Mouse (Mus musculus): ENCODE data around the gene Smyd4. TPM values are rescaled to one million over a fixed set of nuclear protein-coding genes. Genes with fewer than 3 reads are reported as not detected.

The Smyd4 gene
- total and polyA plus RNA-seq, 2 experiments from 2014 or later, result 13.2 to 19.7 TPM

DNA sequence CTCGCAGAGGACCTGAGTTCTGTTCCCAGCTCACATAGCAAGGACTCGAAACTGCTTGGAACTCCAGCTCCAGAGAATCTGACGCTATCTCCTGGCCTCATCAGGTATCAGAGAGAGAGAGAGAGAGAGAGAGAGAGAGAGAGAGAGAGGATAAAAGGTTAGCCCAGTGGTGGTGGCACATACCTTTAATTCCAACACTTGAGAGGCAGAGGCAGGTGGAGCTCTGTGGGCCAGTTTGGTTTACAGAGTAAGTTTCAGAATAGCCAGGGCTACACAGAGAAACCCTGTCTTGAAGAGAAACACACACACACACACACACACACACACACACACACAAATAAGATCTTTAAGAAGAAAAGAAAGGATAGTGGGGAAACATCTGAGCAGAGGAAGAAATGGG, 74.9 kb downstream of the Smyd4 start:
- no peaks in the 10 kb centered on the region for H3K27me3 ChIP-seq (ENCODE audit: control insufficient read depth, insufficient read depth, low read length)
- no peak overlapping the region for H3K27ac ChIP-seq (ENCODE audit: low read depth)
- no peaks in the 10 kb centered on the region for H3K9me3 ChIP-seq (replicated peaks; ENCODE audit: control insufficient read depth, low read length)
- no peaks in the 10 kb centered on the region for H3K4me1 ChIP-seq (ENCODE audit: control insufficient read depth, insufficient read depth)
- H3K36me3 ChIP-seq (replicated peaks; ENCODE audit: control insufficient read depth, insufficient read depth, low read length), result no peaks in the 10 kb centered on the region
- no peak for DNase-seq (ENCODE audit: low spot score)
- H3K4me2 ChIP-seq (ENCODE audit: low read depth, low read length), result no peak overlapping the region
- ATAC-seq (ENCODE audit: insufficient read depth, low read depth), result no peak
- WGBS, result 80% methylated on average over 3 of the region's 3 CpGs
- H3K9ac ChIP-seq (replicated peaks; ENCODE audit: low read depth, low read length), result no peak overlapping the region
- H3K4me3 ChIP-seq (ENCODE audit: low read depth, low read length), result no peak overlapping the region
- TF ChIP-seq CTCF (IDR thresholded peaks at IDR 0.05; ENCODE audit: low read depth) (no peak), EP300 (IDR thresholded peaks at IDR 0.05; ENCODE audit: low read depth) (no peak)

DNA sequence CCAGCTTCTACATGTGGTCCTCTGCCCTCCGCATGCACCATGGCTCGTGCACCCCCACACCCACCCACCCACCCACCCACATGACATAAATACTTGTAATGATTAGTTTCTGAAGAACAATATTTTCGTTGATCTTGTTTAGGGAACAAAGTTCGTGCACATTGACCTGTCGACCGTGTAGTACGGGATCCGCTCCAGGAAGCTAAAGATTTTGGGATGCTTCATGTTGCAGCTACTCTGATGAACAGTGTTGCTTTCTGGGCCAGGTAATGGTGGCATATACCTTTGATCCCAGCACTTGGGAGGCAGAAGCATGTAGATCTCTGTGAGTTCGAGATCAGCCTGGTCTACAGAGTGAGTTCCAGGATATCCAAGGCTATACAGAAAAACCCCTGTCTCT, 75.8 kb downstream of the Smyd4 start:
- ATAC-seq (ENCODE audit: insufficient read depth, low read depth) (no peak), DNase-seq (ENCODE audit: low spot score) (no peak)
- Histone ChIP-seq H3K4me1 (ENCODE audit: control insufficient read depth, insufficient read depth) (no peaks in the 10 kb centered on the region), H3K36me3 (replicated peaks; ENCODE audit: control insufficient read depth, insufficient read depth, low read length) (no peaks in the 10 kb centered on the region), H3K27ac (ENCODE audit: low read depth) (no peak overlapping the region), H3K9me3 (replicated peaks; ENCODE audit: control insufficient read depth, low read length) (no peaks in the 10 kb centered on the region), H3K4me3 (ENCODE audit: low read depth, low read length) (no peak overlapping the region), H3K9ac (replicated peaks; ENCODE audit: low read depth, low read length) (no peak overlapping the region), H3K27me3 (ENCODE audit: control insufficient read depth, insufficient read depth, low read length) (no peaks in the 10 kb centered on the region), H3K4me2 (ENCODE audit: low read depth, low read length) (no peak overlapping the region)
- WGBS, result 88% methylated on average over 9 of the region's 9 CpGs
- no peak for TF ChIP-seq CTCF (IDR thresholded peaks at IDR 0.05; ENCODE audit: low read depth)
- TF ChIP-seq EP300 (IDR thresholded peaks at IDR 0.05; ENCODE audit: low read depth), result no peak

DNA sequence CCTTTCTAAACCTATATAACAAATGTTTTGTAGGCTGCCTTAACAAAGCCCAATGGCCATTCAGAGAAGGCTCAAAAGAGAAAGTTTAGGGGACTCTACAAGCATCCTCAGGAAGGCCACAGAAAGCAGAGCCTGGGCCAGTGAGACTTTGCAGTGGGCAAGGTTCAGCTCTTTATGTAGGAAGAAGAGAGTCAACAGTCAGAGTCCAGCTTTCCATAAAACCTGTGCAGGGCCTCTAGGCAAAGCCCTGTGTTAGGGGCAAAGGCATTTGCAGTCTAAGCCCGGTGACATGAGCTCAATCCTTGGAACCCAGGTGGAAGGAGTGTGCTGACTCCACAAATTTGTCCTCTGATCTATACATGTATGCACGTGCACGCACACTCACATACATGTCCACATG, 76.2 kb downstream of the Smyd4 start:
- Histone ChIP-seq H3K4me3 (ENCODE audit: low read depth, low read length) (no peak overlapping the region), H3K4me2 (ENCODE audit: low read depth, low read length) (no peak overlapping the region), H3K27me3 (ENCODE audit: control insufficient read depth, insufficient read depth, low read length) (no peaks in the 10 kb centered on the region), H3K27ac (ENCODE audit: low read depth) (no peak overlapping the region), H3K4me1 (ENCODE audit: control insufficient read depth, insufficient read depth) (no peaks in the 10 kb centered on the region), H3K9me3 (replicated peaks; ENCODE audit: control insufficient read depth, low read length) (no peaks in the 10 kb centered on the region), H3K36me3 (replicated peaks; ENCODE audit: control insufficient read depth, insufficient read depth, low read length) (no peaks in the 10 kb centered on the region), H3K9ac (replicated peaks; ENCODE audit: low read depth, low read length) (no peak overlapping the region)
- 89% methylated on average over 3 of the region's 3 CpGs for WGBS
- no peak for DNase-seq (ENCODE audit: low spot score)
- no peak for TF ChIP-seq EP300 (IDR thresholded peaks at IDR 0.05; ENCODE audit: low read depth)
- TF ChIP-seq CTCF (IDR thresholded peaks at IDR 0.05; ENCODE audit: low read depth), result no peak
- no peak for ATAC-seq (ENCODE audit: insufficient read depth, low read depth)

DNA sequence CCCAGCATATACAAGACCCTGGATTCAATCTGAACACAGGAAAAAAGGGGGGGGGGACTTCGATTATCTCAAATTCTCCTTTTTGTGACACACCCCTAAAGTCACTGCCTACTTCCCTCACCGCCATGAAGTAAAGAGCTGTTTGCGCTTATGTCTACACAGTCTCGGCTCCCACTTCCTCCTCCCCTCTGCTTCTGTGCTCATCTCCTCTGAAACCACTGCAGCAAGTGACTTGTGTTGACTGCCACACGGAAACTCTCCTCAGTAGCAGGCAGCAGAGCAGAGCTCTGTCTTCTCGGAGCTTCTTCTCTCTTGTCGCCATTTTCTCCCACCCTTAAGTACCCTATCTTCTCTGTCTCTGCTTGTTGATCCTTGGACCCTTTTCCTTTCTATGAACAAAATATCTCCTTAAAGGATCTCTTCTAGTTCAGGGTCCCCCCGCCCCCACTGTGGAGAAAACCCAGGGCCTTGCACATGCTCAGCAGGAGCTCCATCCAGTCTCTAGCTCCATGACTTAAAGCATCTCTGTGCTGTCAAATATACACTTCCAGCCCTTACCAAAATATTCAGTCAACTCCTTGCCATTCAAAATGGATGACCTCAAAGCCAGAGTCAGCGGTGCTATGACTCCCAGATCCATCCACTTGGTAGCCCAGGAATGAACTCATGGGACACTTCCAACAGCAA, 80.9 kb downstream of the Smyd4 start:
- TF ChIP-seq CTCF (IDR thresholded peaks at IDR 0.05; ENCODE audit: low read depth) (no peak), EP300 (IDR thresholded peaks at IDR 0.05; ENCODE audit: low read depth) (no peak)
- Histone ChIP-seq H3K9ac (replicated peaks; ENCODE audit: low read depth, low read length) (no peak overlapping the region), H3K9me3 (replicated peaks; ENCODE audit: control insufficient read depth, low read length) (0 out of 2 replicates have a peak, but pooled peaks cover 1% of the 10 kb centered on the region), H3K27ac (ENCODE audit: low read depth) (no peak overlapping the region), H3K4me2 (ENCODE audit: low read depth, low read length) (no peak overlapping the region), H3K36me3 (replicated peaks; ENCODE audit: control insufficient read depth, insufficient read depth, low read length) (no peaks in the 10 kb centered on the region), H3K4me1 (ENCODE audit: control insufficient read depth, insufficient read depth) (no peaks in the 10 kb centered on the region), H3K4me3 (ENCODE audit: low read depth, low read length) (no peak overlapping the region), H3K27me3 (ENCODE audit: control insufficient read depth, insufficient read depth, low read length) (no peaks in the 10 kb centered on the region)
- DNase-seq (ENCODE audit: low spot score) (no peak), ATAC-seq (ENCODE audit: insufficient read depth, low read depth) (no peak)
- WGBS, result 62% methylated on average over 9 of the region's 9 CpGs

DNA sequence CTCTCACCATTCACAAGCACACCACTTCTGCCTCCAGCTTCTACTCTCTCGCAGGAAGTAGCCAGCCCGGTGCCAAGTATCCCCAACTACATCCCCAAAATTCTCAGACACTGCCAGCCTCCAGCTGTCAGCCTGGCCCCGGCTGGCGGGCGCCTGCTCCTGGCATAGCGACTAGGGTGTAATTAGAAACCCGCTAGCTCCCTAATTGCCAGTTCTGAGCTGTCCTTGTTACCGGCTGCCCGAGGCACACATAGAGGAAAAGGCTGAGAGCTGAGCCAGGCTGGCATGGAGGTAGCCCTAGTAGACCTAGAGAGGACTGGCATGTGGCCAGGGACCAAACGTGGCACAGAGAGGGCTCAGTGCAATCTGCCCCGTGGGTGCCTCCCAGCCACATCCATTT, 83.1 kb downstream of the Smyd4 start:
- H3K9ac ChIP-seq (replicated peaks; ENCODE audit: low read depth, low read length), result no peak overlapping the region
- H3K27me3 ChIP-seq (ENCODE audit: control insufficient read depth, insufficient read depth, low read length), result no peaks in the 10 kb centered on the region
- H3K27ac ChIP-seq (ENCODE audit: low read depth), result no peak overlapping the region
- DNase-seq (ENCODE audit: low spot score) (no peak), ATAC-seq (ENCODE audit: insufficient read depth, low read depth) (no peak)
- H3K4me1 ChIP-seq (ENCODE audit: control insufficient read depth, insufficient read depth), result no peaks in the 10 kb centered on the region
- no peaks in the 10 kb centered on the region for H3K36me3 ChIP-seq (replicated peaks; ENCODE audit: control insufficient read depth, insufficient read depth, low read length)
- TF ChIP-seq EP300 (IDR thresholded peaks at IDR 0.05; ENCODE audit: low read depth) (no peak), CTCF (IDR thresholded peaks at IDR 0.05; ENCODE audit: low read depth) (no peak)
- H3K9me3 ChIP-seq (replicated peaks; ENCODE audit: control insufficient read depth, low read length), result peaks cover 5% of the 10 kb centered on the region; the same call in 1 of the 2 replicates
- no peak overlapping the region for H3K4me3 ChIP-seq (ENCODE audit: low read depth, low read length)
- H3K4me2 ChIP-seq (ENCODE audit: low read depth, low read length), result no peak overlapping the region
- 78% methylated on average over 11 of the region's 11 CpGs for WGBS

DNA sequence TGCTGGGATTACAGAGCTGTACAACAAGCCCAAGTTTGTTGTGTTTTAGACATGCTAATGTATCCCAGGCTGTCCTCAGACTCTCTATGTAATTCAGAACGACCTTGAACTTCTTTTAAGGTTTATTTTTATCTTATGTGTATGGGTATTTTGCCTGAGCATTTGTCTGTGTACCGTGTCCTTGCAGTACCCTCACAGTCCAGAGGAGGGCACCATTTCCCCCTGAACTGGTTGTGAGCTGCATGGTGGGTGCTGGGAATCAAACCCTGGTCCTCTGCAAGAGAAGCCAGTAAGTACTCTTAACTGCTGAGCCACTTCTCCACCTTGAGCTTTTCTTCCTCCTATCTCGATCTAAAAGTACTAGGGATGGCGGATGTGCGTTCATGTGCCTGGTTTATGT, 85.9 kb downstream of the Smyd4 start:
- no peaks in the 10 kb centered on the region for H3K4me1 ChIP-seq (ENCODE audit: control insufficient read depth, insufficient read depth)
- H3K4me2 ChIP-seq (ENCODE audit: low read depth, low read length), result no peak overlapping the region
- TF ChIP-seq EP300 (IDR thresholded peaks at IDR 0.05; ENCODE audit: low read depth) (no peak), CTCF (IDR thresholded peaks at IDR 0.05; ENCODE audit: low read depth) (no peak)
- no peaks in the 10 kb centered on the region for H3K27me3 ChIP-seq (ENCODE audit: control insufficient read depth, insufficient read depth, low read length)
- DNase-seq (ENCODE audit: low spot score) (no peak), ATAC-seq (ENCODE audit: insufficient read depth, low read depth) (no peak)
- no peaks in the 10 kb centered on the region for H3K36me3 ChIP-seq (replicated peaks; ENCODE audit: control insufficient read depth, insufficient read depth, low read length)
- H3K4me3 ChIP-seq (ENCODE audit: low read depth, low read length), result no peak overlapping the region
- 80% methylated on average over 5 of the region's 5 CpGs for WGBS
- no peak overlapping the region for H3K9ac ChIP-seq (replicated peaks; ENCODE audit: low read depth, low read length)
- no peak overlapping the region for H3K27ac ChIP-seq (ENCODE audit: low read depth)
- peaks cover 5% of the 10 kb centered on the region; the same call in 1 of the 2 replicates for H3K9me3 ChIP-seq (replicated peaks; ENCODE audit: control insufficient read depth, low read length)

Data from heart, postnatal 0 days (tissue).